In the genomic region with DNA sequence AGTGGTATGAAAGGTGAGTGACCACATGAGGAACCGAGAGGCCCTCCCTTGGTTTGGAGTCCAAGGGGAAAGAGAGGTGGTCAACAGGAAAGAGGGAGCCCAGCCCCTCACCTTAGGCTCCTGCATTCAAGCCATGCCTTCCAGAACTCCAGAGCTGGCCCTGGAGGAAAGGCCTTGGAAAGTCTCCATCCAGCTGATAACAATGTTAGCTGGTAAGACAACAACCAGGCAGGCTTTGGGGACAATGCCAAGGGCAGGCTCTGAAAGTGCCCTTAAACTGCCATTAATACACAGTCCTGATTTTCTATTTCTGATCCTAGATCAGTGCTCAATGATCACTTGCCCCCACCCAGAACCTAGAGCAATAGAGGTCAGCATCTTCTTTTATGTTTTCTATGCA, we compare ENCODE assay signal across 25 mouse cellular contexts.
DNase-seq lines count a peak whose midpoint lies in the region; ATAC-seq and TF ChIP-seq lines count a peak whose summit lies in the region.
"Had no signal": no experiment of that assay in that cellular context is flagged by ENCODE, and none has a peak within 500 bp of the region (broad histone marks: within the 10 kb centered on the region; RNA-seq: fewer than 3 reads in every experiment).

No protein-coding gene starts in this region.

- 76% methylated on average over 1 of the region's 1 CpGs for WGBS in heart, embryonic 12.5 days
- WGBS in midbrain, postnatal 0 days, result 100% methylated on average over 1 of the region's 1 CpGs
- WGBS in kidney, embryonic 16.5 days, result 89% methylated on average over 1 of the region's 1 CpGs

- peaks cover 26% of the 10 kb centered on the region for H3K4me1 ChIP-seq in heart, embryonic 12.5 days (replicated peaks)
- no peaks in the 10 kb centered on the region for H3K4me1 ChIP-seq in midbrain, postnatal 0 days (ENCODE audit: insufficient read depth, low read length)
- H3K4me1 ChIP-seq in kidney, embryonic 16.5 days (ENCODE audit: insufficient read depth, low read length), result no peaks in the 10 kb centered on the region
- H3K4me1 ChIP-seq: embryonic facial prominence, embryonic 12.5 days; limb, embryonic 12.5 days; midbrain, embryonic 13.5 days had no signal

- no peak overlapping the region for H3K9ac ChIP-seq in heart, embryonic 12.5 days
- H3K9ac ChIP-seq in midbrain, postnatal 0 days (replicated peaks; ENCODE audit: low read length, poor library complexity, severe bottlenecking), result no peak overlapping the region
- H3K9ac ChIP-seq in kidney, embryonic 16.5 days (replicated peaks; ENCODE audit: low read length), result no peak overlapping the region
- H3K9ac ChIP-seq: embryonic facial prominence, embryonic 12.5 days; heart, embryonic 15.5 days; hindbrain, embryonic 14.5 days; limb, embryonic 12.5 days; liver, embryonic 14.5 days; lung, embryonic 14.5 days; midbrain, embryonic 13.5 days had no signal

- no peaks in the 10 kb centered on the region for H3K27me3 ChIP-seq in heart, embryonic 12.5 days (replicated peaks)
- no peaks in the 10 kb centered on the region for H3K27me3 ChIP-seq in midbrain, postnatal 0 days (ENCODE audit: insufficient read depth, low read length)
- H3K27me3 ChIP-seq in kidney, embryonic 16.5 days (ENCODE audit: insufficient read depth, low read length), result no peaks in the 10 kb centered on the region
- H3K27me3 ChIP-seq: embryonic facial prominence, embryonic 12.5 days; heart, embryonic 15.5 days; limb, embryonic 12.5 days; midbrain, embryonic 13.5 days had no signal

- H3K36me3 ChIP-seq in heart, embryonic 12.5 days, result no peaks in the 10 kb centered on the region
- H3K36me3 ChIP-seq in midbrain, postnatal 0 days (ENCODE audit: insufficient read depth, low read length), result no peaks in the 10 kb centered on the region
- no peaks in the 10 kb centered on the region for H3K36me3 ChIP-seq in kidney, embryonic 16.5 days (ENCODE audit: insufficient read depth, low read length)
- H3K36me3 ChIP-seq: embryonic facial prominence, embryonic 12.5 days; G1E; heart, embryonic 15.5 days; limb, embryonic 12.5 days; midbrain, embryonic 13.5 days had no signal

- TF ChIP-seq CTCF in midbrain, postnatal 0 days (IDR thresholded peaks at IDR 0.05), result no peak

- intact Hi-C loops in heart, postnatal 10 days (cut with DNase I), result loop anchor here (5.0 kb wide), 1 partner anchor 36 kb away; no protein-coding TSS in a partner anchor

- ATAC-seq in heart, embryonic 12.5 days (ENCODE audit: insufficient number of reproducible peaks, low FRiP score), result no peak
- no peak for ATAC-seq in monocyte, adult 5-6 weeks (replicated peaks; ENCODE audit: insufficient number of reproducible peaks, low FRiP score, low TSS enrichment, poor library complexity, severe bottlenecking)
- no peak for ATAC-seq in midbrain, postnatal 0 days (ENCODE audit: low FRiP score)
- no peak for ATAC-seq in kidney, embryonic 16.5 days (ENCODE audit: low FRiP score, low TSS enrichment)
- ATAC-seq: inflammation-experienced regulatory T-cells, adult 6 months; midbrain, embryonic 13.5 days had no signal

- H3K4me2 ChIP-seq in heart, embryonic 12.5 days, result no peak overlapping the region
- no peak overlapping the region for H3K4me2 ChIP-seq in midbrain, postnatal 0 days (ENCODE audit: low read depth, low read length, poor library complexity, severe bottlenecking)
- no peak overlapping the region for H3K4me2 ChIP-seq in kidney, embryonic 16.5 days (replicated peaks; ENCODE audit: low read depth, low read length)
- H3K4me2 ChIP-seq: embryonic facial prominence, embryonic 12.5 days; heart, embryonic 15.5 days; hindbrain, embryonic 14.5 days; limb, embryonic 12.5 days; lung, embryonic 14.5 days; midbrain, embryonic 13.5 days had no signal

- H3K9me3 ChIP-seq in heart, embryonic 12.5 days (replicated peaks), result no peaks in the 10 kb centered on the region
- no peaks in the 10 kb centered on the region for H3K9me3 ChIP-seq in midbrain, postnatal 0 days (ENCODE audit: low read length)
- no peaks in the 10 kb centered on the region for H3K9me3 ChIP-seq in kidney, embryonic 16.5 days (ENCODE audit: low read length)
- H3K9me3 ChIP-seq: embryonic facial prominence, embryonic 12.5 days; G1E; heart, embryonic 15.5 days; limb, embryonic 12.5 days; midbrain, embryonic 13.5 days had no signal

- no peak overlapping the region for H3K27ac ChIP-seq in heart, embryonic 12.5 days (ENCODE audit: poor library complexity, severe bottlenecking)
- H3K27ac ChIP-seq in midbrain, postnatal 0 days (ENCODE audit: low read depth, low read length), result no peak overlapping the region
- no peak overlapping the region for H3K27ac ChIP-seq in kidney, embryonic 16.5 days (ENCODE audit: low read length)
- H3K27ac ChIP-seq: embryonic facial prominence, embryonic 12.5 days; heart, embryonic 15.5 days; hindbrain, embryonic 14.5 days; kidney, postnatal 0 days; limb, embryonic 12.5 days; liver, embryonic 14.5 days; midbrain, embryonic 13.5 days had no signal

- DNase-seq in heart, adult 18-20 months, result peak; percentile 71 to 72
- DNase-seq in MN1 (ENCODE audit: low spot score), result peak; percentile 17
- peak; percentile 38 for DNase-seq in adrenal gland, postnatal 14 days
- peak; percentile 64 to 71 for DNase-seq in heart, postnatal 10 days
- no peak for DNase-seq in midbrain, postnatal 0 days (ENCODE audit: low spot score)
- DNase-seq: cerebellum, adult 2 months; cerebellum, postnatal 25 days; gastrocnemius, postnatal 36 days; kidney, adult 18-20 months; lung, embryonic 14.5 days; right cerebral cortex, postnatal 25 days; spleen, adult 18-20 months had no signal

- H3K4me3 ChIP-seq in heart, embryonic 12.5 days, result no peak overlapping the region
- no peak overlapping the region for H3K4me3 ChIP-seq in midbrain, postnatal 0 days (ENCODE audit: low read depth, low read length)
- H3K4me3 ChIP-seq in kidney, embryonic 16.5 days (ENCODE audit: low read length), result no peak overlapping the region
- H3K4me3 ChIP-seq: embryonic facial prominence, embryonic 12.5 days; heart, embryonic 15.5 days; limb, embryonic 12.5 days; midbrain, embryonic 13.5 days; myocyte had no signal
